Mouse (Mus musculus): ENCODE results near the gene Tefm. TPM values are rescaled to one million over a fixed set of nuclear protein-coding genes. Genes with fewer than 3 reads are reported as not detected.
"Not testable (repeated sequence)": the region's sequence is repeated elsewhere in the genome, so short reads cannot be mapped to it uniquely, and the experiment has no call there.

Gene Tefm
- 29.1 and 32.2 TPM in 2 replicates for polyA plus RNA-seq (2016; fragmentation: Nextera tagmentation; extraction: Ambion mirVana)

DNA sequence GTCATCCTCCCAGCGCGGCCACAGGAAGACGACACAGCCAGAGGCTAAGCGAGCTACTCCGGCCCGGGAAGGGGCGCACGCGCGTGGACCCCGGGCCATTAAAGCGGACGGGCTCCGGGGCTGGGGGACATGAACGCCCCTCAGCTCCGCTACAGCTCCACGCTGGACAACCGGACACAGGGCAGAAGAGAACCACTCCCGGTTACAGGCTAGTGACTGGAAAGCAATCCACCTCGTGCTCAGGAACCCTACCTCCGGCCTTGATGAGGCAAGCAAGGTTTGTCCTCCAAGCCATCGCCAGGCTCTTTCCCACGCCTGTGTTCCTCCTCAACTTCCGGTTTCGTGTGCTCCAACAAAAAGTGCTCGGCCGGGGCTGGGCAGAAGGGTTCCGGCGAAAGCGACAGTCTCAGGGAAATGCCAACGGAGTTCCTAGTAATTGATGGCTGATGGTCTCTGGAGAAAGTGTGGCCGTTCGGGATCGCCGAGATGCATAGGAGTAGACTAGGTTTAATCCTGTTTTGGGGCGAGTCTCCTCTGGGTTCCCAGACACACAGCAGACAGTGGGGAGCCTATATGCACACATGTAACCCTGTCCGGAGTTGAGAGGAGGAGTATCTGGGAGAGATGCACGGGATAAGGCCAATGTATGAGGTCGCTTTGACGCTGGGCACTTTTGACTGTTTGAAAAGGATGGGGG, at the start of gene Tefm:
Gene Tefm, minus strand, starts transcription at position 351 of the 697 bp plus-strand sequence.
- H3K4me2 ChIP-seq (replicated peaks): peak within 1 kb of the TSS; percentile 73
- H3K4me1 ChIP-seq: peaks cover 9% of the 10 kb centered on the region
- WGBS: under 1% methylated on average over 40 of the region's 40 CpGs
- H3K36me3 ChIP-seq: peaks cover 17% of the 10 kb centered on the region
- H3K27ac ChIP-seq: peak within 1 kb of the TSS; percentile 86
- H3K4me3 ChIP-seq: peak within 1 kb of the TSS; percentile 83
- peak; percentile 78 for ATAC-seq (ENCODE audit: insufficient number of reproducible peaks, insufficient read depth, low FRiP score, low TSS enrichment)
- peak within 1 kb of the TSS; percentile 81 for H3K9ac ChIP-seq
- no peaks in the 10 kb centered on the region for H3K27me3 ChIP-seq
- H3K9me3 ChIP-seq: no peaks in the 10 kb centered on the region

DNA sequence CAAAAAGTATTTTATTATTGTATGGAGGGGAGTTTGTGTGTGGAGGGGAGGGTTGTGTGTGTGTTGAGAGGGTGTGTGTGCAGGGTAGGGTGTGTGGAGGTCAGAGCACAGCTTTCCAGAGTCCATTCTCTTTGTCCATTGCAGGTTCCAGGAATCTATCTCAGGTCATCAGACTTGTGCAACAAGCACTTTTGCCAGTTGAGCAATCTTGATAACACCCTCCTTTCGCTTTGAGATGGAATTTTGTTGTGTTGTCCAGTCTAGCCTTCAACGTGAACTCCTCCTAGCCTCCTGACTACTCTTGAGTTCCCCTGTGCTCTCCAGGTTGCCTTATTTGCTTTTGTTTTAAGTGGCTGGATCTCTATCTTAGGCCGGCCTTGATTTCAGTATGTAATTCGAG, 48.3 kb upstream of the Tefm start:
- Histone ChIP-seq H3K4me3 (no peak overlapping the region), H3K9ac (no peak overlapping the region), H3K36me3 (peaks cover 9% of the 10 kb centered on the region), H3K4me2 (replicated peaks) (no peak overlapping the region), H3K27me3 (no peaks in the 10 kb centered on the region), H3K9me3 (no peaks in the 10 kb centered on the region), H3K4me1 (no peaks in the 10 kb centered on the region), H3K27ac (no peak overlapping the region)
- WGBS: 56% methylated on average over 4 of the region's 4 CpGs
- ATAC-seq (ENCODE audit: insufficient number of reproducible peaks, insufficient read depth, low FRiP score, low TSS enrichment): no peak

DNA sequence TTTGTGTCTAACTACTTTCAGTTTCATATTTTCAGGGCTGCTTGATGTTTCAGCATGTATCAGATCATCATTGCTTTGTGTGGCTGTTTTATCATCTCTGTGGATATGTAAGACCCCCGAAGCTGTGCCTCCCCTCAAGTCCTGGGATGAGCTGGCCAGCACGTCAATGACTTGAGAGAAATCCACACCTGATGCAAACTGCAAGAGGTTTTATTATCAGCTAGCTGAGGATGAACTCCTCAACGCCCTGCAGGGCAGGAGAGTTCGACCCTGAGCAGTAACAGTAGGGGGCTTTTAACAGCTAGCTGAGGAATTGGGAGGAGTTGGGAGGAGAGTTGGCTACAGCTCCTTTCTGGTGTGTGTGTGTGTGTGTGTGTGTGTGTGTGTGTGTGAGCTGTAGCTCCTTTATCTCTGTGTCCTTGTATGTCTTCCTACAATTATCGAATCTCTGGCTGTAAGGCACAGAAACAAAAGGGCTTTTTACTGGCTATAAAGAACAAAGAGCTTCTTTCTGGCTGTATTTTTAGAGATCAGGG, 43.5 kb upstream of the Tefm start:
- H3K4me3 ChIP-seq; H3K27ac ChIP-seq; H3K4me2 ChIP-seq (replicated peaks); H3K9me3 ChIP-seq; H3K36me3 ChIP-seq; H3K4me1 ChIP-seq; H3K9ac ChIP-seq; ATAC-seq (ENCODE audit: insufficient number of reproducible peaks, insufficient read depth, low FRiP score, low TSS enrichment); H3K27me3 ChIP-seq: not testable (repeated sequence)
- 61% methylated on average over 5 of the region's 5 CpGs for WGBS

DNA sequence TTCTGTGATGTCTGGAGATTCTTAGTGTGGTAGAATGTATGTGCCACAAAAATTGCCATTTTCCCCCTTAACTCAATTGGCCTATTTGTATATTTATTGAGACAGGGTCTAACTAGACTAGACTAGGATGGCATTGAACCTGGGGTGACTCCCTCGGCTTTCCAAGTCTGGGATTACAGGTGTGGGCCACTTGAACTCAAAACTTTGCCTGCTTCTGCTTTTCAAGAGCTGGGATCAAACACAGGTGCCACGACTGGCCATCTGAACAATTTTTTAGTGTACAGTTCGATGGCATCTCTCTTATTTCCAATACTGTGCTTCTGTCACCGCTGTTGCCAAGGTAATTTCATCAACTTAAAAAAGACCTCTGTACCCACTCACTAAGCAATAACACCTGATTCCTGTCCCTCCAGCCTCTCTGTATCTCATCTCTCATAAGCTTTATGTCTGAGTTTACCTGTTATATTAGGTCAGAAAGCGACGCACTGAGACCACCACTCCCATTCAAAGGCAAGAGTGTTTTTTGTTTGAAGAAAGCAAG, 42.6 kb upstream of the Tefm start:
- Histone ChIP-seq H3K4me1 (no peaks in the 10 kb centered on the region; the same call in 1 of the 2 replicates), H3K9me3 (no peaks in the 10 kb centered on the region), H3K9ac (0 out of 2 replicates have a peak overlapping the region, but pooled peaks have one; percentile 69), H3K36me3 (no peaks in the 10 kb centered on the region), H3K4me2 (replicated peaks) (peak overlapping the region; percentile 67), H3K4me3 (peak overlapping the region; percentile 66), H3K27me3 (no peaks in the 10 kb centered on the region), H3K27ac (no peak overlapping the region)
- 85% methylated on average over 6 of the region's 6 CpGs for WGBS
- no peak for ATAC-seq (ENCODE audit: insufficient number of reproducible peaks, insufficient read depth, low FRiP score, low TSS enrichment)

DNA sequence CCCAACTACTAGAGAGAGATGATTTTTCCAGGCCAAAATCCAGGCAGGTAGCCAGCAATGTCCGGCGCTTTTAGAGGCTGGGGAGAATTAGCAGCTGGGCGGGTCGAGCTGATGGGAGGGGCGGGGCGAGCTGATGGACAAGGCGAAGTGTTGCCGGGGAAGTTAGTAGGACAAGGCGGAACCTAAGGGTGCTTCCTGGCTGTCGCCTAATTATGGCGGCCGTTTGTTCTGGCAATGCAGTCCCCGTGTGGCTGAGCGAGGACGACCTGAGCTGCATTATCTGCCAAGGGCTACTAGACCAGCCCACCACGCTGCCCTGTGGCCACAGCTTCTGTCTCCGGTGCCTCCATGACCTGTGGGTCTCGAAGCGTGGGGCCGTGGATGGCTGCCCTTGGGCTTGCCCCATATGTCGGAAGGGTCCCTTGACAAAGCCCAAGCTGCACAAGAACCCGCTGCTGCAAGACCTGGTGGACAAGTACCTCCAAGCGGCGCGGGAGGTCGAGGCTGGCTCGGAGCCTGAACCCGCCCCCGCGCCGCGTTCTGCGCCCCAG, 41.8 kb upstream of the Tefm start, which contains the start of gene Rnf135:
Gene Rnf135, plus strand, starts transcription at position 147 of the 551 bp plus-strand sequence.
- Histone ChIP-seq H3K27ac (peak within 1 kb of the TSS; percentile 84), H3K9ac (peak within 1 kb of the TSS; percentile 69), H3K36me3 (no peaks in the 10 kb centered on the region), H3K27me3 (no peaks in the 10 kb centered on the region), H3K4me2 (replicated peaks) (peak within 1 kb of the TSS; percentile 67), H3K4me3 (peak within 1 kb of the TSS; percentile 66), H3K4me1 (no peaks in the 10 kb centered on the region; the same call in 1 of the 2 replicates), H3K9me3 (no peaks in the 10 kb centered on the region)
- 1% methylated on average over 33 of the region's 33 CpGs for WGBS
- ATAC-seq (ENCODE audit: insufficient number of reproducible peaks, insufficient read depth, low FRiP score, low TSS enrichment): peak; percentile 74; the same call in 1 of the 2 replicates

DNA sequence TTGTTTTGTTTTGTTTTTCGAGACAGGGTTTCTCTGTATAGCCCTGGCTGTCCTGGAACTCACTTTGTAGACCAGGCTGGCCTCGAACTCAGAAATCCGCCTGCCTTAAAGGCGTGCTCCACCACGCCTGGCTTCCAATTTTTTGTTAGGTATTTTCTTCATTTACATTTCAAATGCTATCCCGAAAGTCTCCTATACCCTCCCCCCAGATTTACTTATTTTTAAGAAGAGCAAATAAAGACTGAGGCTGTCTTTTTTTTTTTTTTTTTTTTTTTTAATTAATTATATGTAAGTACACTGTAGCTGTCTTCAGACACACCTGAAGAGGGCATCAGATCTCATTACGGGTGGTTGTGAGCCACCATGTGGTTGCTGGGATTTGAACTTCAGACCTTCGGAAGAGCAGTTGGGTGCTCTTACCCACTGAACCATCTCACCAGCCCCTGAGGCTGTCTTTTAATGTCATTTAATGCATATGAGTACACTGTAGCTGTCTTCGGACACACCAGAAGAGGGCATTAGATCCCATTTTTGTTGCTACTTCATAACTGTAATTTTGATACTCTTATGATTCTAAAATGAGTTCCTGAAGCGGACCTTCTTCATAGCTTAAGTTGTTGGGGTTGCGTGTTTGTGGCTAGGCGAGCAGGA, 41.2 kb upstream of the Tefm start:
- not testable (repeated sequence) for H3K9me3 ChIP-seq; H3K36me3 ChIP-seq; H3K4me1 ChIP-seq; ATAC-seq (ENCODE audit: insufficient number of reproducible peaks, insufficient read depth, low FRiP score, low TSS enrichment); H3K27me3 ChIP-seq; H3K27ac ChIP-seq
- 44% methylated on average over 12 of the region's 12 CpGs for WGBS
- H3K4me3 ChIP-seq: peak overlapping the region; percentile 66
- peak overlapping the region; percentile 69 for H3K9ac ChIP-seq
- H3K4me2 ChIP-seq (replicated peaks): peak overlapping the region; percentile 67

DNA sequence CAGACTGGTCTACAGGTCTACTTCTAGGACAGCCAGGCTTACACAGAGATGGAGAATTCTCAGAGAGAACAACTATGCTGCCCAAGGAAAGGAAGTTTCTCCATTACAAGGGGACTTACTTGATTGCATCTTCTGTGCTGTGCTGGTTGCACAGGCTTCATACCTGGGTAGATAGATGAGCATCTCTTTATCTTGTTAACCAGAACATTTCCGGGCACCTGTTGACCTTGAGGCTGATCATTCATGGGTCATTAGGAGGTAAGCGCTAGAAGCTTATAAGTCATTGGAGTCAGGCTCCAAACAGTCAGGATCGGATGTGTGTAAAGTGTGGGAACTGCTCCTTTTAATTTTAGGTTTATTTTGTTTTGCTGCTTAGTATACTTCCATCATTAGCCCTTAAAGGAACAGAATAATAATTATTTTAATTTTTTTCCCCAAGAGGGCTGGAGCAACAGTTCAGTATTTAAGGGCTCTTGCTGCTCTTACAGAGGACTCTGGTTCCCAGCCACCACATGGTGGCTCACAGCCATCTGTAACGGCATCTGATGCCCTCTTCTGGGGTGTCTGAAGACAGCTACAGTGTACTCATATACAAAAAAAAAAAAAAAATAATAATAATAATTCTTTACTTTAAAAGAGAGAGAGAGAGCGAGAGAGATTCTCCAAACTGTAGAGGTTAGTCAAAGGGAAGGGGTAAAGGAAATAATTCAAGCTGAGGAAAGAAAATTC, 39.2 kb upstream of the Tefm start:
- Histone ChIP-seq H3K27ac (no peak overlapping the region), H3K4me3 (no peak overlapping the region), H3K27me3 (no peaks in the 10 kb centered on the region), H3K9me3 (no peaks in the 10 kb centered on the region), H3K4me2 (replicated peaks) (no peak overlapping the region), H3K9ac (no peak overlapping the region), H3K36me3 (no peaks in the 10 kb centered on the region), H3K4me1 (no peaks in the 10 kb centered on the region; the same call in 1 of the 2 replicates)
- ATAC-seq (ENCODE audit: insufficient number of reproducible peaks, insufficient read depth, low FRiP score, low TSS enrichment): no peak
- whole genome bisulfite sequencing: 67% methylated on average over 5 of the region's 5 CpGs

DNA sequence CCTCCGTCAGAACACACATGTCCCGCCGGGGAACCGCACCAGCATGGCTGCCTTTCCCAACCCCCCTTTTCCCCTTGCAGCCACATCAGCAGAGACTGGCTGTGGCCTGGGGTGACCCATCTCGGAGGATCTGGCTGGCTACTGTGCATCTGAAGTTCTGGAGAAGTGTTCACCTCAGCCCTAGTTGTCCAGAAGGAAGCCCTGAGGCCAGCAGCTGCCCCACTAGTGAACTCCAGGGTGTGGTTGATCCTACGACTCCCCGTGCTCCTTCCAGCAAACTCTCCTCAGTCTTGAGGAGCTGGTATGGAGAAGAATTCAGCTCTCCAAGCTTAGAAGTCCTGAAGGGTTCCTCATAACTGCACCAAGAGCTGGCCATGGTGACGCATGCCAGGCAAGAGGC, 36.3 kb upstream of the Tefm start:
- no peaks in the 10 kb centered on the region for H3K27me3 ChIP-seq
- no peaks in the 10 kb centered on the region for H3K9me3 ChIP-seq
- no peaks in the 10 kb centered on the region for H3K36me3 ChIP-seq
- ATAC-seq (ENCODE audit: insufficient number of reproducible peaks, insufficient read depth, low FRiP score, low TSS enrichment): no peak
- H3K4me1 ChIP-seq: no peaks in the 10 kb centered on the region
- 82% methylated on average over 8 of the region's 8 CpGs for WGBS
- H3K9ac ChIP-seq: no peak overlapping the region
- H3K4me2 ChIP-seq (replicated peaks): no peak overlapping the region
- no peak overlapping the region for H3K27ac ChIP-seq
- H3K4me3 ChIP-seq: no peak overlapping the region

DNA sequence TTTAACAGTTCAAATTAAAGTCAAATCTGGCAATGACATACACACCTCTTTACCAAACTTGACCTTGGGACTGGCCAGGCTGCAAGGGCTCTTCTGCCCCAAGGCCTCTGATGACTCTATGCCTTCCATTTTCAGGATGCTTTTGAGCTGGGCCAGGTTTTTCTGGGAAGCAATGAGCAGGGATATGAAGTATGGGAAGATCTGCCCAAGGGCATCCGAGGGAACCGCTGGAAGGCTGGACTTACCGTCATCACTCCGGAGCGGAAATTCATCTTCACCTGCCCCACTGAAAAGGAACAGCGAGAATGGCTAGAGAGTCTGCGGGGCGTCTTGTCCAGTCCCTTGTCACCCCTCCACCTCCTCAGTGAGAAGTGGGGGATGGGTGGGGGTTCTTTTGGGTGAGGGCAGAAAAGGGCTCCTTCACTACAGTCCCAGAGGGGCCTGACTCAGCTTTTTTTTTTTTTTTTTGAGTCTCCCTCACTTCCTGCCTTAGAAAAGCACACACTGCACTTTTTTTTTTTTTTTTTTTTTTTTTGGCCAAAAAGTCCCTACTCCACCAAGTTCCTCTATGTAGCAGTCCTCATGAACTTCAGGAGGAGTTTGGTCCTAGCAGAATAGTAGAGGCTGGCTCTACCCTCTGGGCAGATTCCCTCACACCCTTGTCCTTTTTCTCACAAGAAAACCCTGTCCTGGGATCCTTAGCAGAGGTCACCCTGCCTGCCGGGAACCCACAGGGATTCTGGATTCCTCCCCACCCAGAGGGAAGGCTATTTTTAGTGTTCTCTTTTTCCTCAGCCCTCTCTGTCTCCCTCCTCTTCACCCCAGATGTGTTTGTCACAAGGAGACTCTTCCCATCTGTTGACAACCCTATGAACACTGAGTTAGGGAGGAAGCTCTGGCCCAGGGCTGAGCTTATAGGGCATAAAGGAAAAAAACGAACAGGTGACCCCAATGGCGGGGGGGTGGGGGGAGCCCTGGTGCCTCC, 35.2 kb upstream of the Tefm start:
- 73% methylated on average over 11 of the region's 11 CpGs for WGBS
- Histone ChIP-seq H3K4me1 (no peaks in the 10 kb centered on the region), H3K27ac (no peak overlapping the region), H3K27me3 (no peaks in the 10 kb centered on the region), H3K4me2 (replicated peaks) (no peak overlapping the region), H3K4me3 (no peak overlapping the region), H3K9ac (no peak overlapping the region), H3K36me3 (no peaks in the 10 kb centered on the region), H3K9me3 (no peaks in the 10 kb centered on the region)
- no peak for ATAC-seq (ENCODE audit: insufficient number of reproducible peaks, insufficient read depth, low FRiP score, low TSS enrichment)

DNA sequence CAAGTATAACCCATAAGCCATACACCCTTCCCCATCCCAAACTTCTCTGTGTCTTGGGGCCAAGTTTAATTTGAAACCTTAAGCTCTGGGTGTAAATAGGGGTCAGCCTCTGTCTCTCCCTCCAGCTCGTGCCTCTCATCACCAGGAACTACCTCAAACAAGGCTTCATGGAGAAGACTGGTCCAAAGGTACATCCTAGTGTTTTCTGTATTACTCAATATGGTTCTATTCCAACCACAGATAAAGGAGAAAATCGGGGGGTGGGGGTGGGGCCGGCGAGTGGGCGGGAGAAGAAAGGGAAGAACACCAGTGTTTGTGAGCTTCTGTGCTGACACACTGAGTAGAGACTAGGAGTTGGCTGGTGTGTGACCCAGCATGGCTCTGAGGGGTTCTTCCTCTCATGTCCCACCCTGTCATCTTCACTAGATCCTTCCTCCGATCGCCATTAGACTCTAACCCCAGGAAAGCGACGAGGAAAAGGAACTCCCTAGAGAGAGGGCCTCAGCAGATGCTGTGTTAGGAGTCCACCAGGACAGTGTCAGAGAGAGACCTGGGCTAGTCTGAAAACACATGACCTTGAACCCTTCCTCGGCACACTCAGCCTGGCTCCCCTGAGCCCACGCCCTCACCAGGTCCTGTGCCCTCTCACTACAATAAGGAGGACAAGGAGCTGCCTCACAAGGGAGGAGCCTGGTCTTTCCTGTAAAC, 32.1 kb upstream of the Tefm start:
- H3K9me3 ChIP-seq: no peaks in the 10 kb centered on the region
- no peaks in the 10 kb centered on the region for H3K27me3 ChIP-seq
- H3K4me1 ChIP-seq: no peaks in the 10 kb centered on the region
- no peak overlapping the region for H3K27ac ChIP-seq
- H3K4me3 ChIP-seq: no peak overlapping the region
- no peak for ATAC-seq (ENCODE audit: insufficient number of reproducible peaks, insufficient read depth, low FRiP score, low TSS enrichment)
- WGBS: 74% methylated on average over 11 of the region's 11 CpGs
- H3K4me2 ChIP-seq (replicated peaks): no peak overlapping the region
- H3K9ac ChIP-seq: no peak overlapping the region
- no peaks in the 10 kb centered on the region for H3K36me3 ChIP-seq

Data from embryonic facial prominence, embryonic 12.5 days (tissue).